Mouse (Mus musculus) adrenal gland, adult 8-10 months (tissue): ENCODE measurements around the gene Astn1. TPM values are rescaled to one million over a fixed set of nuclear protein-coding genes. Genes with fewer than 3 reads are reported as not detected.

Experiments
- DNase-seq: peaks from one replicate; pipeline ENCODE4 v3.0.0; 2022
- total RNA-seq, 4 experiments: library from RNA; stranded (reverse); gene quantifications; 2 replicates each; pipeline ENCODE4 v1.2.4; 2022

Astn1 gene
- 10 to 100 TPM; 13.2 to 21.4 (median 14.4) TPM for total RNA-seq

DNA sequence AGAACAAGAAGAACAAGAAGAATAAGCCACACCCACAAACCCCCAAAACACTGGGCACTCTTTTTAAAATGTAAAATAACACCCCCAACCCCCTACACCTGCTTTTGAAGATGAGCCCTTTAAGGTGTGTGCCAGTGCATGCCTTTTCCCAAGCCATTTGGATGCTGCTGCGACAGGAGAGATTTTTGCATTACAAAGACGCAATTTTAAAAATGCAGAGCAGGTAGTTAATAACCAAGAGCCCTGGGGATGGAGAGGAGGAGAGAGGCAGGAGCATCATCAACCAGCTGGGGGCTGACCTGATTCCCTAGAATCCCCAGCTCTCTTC, at the start of gene Astn1:
Gene Astn1 (plus strand): TSS at position 310 of the 328 bp plus-strand sequence.
- no peak for DNase-seq

DNA sequence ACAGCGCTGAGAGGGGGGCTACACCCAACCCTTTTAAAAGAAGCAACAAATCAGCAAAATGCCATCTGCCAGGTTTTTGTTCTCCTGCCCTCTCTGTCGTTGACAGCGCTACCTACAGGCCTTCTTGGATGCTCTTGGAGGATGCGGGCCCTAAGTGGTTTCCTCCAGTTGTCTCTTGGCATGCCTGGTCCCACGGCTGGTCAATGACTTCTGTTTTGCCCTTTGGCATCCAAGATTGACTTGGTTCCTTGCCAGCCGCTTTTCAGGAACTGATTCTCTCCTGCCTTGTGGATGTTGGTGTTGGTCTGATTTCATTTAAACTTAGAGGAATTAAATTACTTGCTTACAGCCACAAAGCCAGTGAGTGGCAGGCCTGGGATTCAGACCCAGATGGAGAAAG, 38.7 kb upstream of the Astn1 start:
- DNase-seq, result no peak

DNA sequence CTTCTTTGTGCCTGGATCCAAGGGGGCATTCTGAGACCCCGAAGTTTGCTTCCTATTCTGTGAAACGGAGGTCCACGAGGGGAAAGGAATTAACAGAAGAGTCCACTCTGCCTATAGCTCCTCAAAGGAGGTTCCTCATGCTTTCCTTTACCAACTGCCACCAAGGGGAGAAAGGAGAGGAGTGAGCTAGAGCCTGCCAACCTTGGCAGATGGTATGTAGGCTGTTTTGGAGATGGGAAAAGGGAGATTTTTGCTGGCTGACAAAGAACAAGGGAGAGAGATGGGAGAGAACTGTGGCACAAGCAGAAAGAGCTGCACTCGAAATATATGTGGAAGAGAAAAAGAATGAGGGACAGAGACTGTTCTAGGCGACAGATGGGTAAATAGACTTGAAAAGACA, 33.9 kb upstream of the Astn1 start:
- no peak for DNase-seq

DNA sequence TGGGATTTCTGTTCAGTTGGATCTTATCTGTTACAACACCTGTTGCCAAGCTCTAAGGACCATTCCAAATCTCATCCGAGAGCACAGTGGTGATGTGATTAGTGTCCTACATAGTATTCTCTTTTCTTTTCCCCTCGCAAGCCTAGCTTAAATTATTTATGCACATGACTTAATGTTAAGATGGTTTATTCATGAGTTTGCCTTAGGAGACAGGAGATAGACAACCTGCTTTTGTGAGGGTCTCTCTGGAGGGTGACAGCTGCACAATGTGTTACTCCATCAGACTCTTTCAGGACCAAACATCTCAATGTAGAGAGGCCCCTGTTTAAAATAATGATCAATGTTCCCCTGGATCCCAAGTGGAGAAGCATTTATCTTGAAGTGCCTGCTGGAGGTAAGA, 33.2 kb upstream of the Astn1 start:
- no peak for DNase-seq

DNA sequence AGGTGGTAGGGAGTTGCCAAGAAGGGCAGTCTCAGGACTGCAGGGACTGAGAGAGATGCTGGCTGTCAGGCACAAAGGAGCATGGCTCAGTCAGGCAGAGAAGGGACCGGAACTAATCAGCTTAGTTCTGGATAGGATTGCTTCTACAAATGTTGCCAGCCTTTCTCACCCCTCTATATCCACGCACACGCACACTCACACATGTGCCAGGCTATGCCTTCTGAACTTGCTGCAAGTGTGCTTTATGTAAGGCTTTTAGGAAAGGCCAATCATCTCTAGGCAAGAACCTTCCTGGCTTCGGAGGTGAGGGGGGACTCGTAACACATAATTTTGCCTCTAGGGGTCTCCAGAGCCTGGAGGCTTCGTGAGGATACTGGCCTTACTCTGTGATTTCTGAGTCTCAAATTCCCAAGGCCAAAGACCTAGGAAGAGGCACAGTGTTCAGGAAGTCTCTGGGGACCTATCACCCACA, 18.8 kb upstream of the Astn1 start:
- no peak for DNase-seq

DNA sequence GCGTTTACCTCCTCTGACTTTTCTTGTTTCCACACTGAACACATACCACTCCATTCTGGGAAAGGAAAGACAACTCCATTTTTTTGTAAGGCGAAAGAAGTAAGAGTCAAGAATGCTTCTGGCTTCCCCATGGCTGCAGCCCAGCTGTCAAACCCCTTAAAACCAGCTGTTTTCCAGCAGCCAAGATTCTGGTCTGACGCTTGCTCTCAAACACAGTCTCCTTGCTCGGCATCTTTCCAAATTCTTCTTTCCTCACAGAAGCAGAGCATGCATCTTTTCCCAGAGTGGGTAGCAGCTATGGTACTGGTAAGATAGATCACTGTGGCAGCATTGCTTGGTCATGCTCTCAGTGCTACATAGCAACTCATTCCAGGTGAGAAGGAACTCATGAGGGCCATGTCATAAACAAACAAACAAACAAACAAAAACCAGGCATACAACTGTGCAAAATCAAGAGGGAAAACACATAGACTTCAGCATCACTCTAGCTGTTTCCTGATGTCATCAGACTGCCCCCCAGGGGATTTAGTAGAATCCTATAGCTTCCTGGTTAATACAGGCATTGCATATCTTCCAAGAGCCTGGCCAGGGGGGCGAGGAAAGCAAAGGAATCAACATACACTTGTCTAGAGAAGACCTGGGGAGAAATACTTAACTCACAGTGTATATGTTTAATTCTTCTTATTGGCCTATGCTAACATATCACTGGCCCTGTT, 8.3 kb upstream of the Astn1 start:
- no peak for DNase-seq

DNA sequence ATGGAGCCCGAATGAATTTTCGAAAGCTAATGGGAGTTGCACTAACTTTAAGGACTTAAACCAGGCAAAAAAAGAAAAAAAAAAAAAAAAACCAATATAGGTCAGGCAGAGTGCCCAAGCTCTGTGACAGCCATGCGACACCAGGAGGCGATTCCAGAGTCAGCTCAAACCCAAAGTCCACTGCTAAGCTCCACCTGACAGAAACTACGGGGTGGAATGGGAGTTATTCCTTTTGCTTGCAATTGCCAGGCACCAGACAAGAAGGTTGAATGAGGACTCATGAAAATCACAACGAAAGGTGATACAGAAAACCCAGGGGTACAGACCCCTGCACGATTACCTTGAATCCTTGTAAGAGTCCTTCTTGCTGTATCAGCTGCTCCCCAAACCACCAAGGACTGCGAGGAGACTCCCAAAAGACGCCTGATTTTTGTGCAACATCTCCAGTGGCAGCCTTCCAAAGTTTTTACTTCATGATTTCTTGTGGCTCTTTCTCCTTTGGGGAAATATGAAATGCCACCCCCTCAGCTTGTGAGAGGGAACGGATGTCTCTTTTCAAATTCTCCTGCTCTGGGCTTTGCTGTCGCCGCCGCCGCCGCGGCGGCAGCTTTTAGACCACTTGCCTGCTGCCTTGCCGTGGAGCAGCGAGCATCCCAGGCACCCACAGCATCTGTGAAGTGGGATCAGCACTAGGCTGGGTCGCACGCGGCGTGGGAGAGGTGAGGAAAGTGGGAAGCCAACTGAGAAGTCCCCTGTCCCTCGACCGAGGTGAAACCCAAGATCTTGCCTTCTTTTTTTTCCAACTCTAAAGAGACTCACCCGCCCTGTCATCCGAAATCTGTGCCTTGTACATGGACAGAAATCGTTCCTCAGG, 6.7 kb upstream of the Astn1 start:
- no peak for DNase-seq

DNA sequence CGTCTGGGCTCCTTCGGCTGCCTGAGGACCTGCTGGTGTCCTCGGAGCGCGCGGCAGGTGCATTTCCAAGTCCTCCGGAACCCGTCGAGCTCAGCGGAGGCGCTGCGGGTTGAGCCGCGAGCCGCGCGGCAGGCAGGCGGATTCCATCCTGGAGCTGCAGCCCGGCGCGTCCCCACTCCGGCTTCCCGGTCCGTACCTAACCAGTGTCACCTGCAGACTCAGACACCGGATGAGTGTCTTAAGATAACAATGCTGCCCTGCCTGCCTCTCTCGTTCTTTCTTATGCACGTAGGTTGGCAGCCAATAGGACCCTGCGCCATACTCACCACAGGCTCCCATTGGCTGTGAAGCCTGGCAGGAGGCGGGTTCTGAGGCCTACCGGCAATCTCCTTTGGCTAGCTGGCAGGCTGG, 6.0 kb upstream of the Astn1 start, which contains the start of gene Brinp2:
Gene Brinp2 (minus strand): TSS at position 276 of the 411 bp plus-strand sequence.
- DNase-seq, result peak; percentile 69

DNA sequence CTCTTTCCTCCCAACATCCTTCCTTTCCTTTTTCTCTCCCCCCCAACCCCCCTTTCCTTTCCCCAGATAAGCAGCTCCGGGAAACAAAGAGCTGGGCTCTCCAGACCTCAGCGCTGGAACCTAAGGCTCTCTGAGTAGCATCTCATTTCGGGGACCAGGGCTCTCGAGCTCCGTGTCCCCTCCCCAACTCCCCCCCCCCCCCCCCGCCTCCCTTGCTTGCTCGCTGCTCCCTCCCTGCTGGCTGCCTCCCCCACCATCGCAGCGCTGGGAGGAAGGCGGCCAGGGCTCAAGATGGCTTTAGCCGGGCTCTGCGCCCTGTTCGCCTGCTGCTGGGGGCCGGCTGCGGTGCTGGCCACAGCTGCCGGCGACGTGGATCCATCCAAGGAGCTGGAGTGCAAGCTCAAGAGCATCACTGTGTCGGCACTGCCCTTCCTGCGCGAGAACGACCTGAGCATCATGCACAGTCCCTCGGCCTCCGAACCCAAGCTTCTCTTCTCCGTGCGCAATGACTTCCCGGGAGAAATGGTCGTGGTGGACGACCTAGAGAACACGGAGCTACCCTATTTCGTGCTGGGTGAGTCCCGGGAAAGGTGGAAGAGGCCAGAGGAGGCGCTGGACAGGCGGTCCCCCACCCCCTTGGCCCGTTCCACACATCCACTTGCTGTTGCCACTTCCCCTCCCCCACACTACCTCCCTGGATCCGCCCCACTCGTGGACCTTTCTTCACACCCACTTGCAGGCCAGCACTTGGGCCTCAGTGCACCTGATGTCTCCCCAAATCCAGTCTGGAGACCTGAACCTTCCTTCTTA, 424 bp downstream of the Astn1 start:
- no peak for DNase-seq

DNA sequence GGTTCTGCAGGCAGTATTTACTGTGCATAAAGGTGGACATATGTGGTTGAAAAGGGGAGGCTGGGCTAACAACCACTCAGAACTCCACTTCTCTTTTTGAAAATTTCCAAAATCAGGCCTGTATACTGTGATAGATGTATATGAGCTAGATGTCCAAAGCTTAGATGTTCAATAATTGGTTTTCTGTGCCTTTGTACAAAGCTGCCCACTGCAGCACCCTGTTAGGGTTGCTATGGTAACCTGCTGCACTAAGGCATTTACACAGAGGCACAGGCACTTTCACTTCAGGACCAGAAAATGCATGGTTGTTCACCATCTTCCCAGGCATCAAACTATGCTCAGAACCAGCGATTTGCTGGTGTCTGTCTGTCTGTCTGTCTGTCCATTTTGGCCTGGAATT, 2.4 kb downstream of the Astn1 start:
- DNase-seq, result no peak

DNA sequence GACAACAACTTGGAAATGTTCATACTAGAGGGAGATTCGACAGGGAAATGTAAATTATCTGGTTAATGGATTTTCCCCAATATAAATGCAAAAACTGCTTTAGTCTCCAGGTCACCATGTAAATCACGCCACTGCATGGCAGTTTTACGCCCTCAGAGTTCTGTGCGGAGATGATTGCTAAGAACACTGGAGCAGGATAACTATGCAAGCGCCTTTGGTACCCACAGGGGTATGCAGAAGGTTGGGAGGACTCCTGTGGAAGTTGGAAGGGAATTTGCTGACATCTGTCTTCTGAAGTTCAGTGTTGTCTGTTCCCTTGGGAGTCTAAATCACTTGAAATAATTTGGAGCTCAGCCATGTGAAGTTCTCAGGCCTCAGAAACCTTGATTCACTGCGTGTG, 20.2 kb downstream of the Astn1 start:
- DNase-seq, result no peak

DNA sequence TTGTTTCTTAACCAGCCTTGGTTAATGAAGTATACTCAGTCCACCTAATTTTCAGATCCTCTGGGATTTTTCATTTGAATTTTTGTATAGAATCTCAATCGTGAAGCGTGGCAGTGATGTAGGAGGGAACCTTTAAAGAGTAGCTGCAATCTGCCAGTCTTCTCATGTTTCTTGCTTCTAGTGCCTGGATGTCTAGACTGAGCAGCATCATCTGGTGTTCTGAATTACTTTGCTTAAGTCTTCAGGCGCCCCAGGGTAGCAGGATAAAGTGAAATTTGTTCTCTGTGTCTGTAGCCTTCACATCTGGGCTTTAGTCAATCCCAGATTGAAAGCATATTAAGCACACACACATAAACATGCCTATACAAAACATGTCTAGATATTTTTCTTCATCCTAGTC, 21.1 kb downstream of the Astn1 start:
- no peak for DNase-seq

DNA sequence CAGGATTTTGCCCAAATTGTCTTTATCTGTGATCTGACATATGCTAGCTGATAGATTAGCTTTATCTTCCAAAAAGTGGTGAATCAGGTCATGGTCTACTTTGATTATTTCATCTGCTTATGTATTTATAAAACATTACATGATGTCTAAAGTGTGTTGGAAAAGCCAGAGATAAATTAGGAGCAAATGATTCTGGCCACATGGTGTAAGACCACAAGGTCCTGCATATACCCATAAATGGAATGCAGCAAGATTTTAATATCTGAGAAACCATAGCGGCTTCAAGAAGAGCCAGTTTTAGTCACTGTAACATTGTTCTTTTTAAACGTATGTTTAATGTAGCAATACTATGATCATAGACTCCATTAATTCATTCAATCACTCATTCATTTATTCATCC, 23.2 kb downstream of the Astn1 start:
- no peak for DNase-seq

DNA sequence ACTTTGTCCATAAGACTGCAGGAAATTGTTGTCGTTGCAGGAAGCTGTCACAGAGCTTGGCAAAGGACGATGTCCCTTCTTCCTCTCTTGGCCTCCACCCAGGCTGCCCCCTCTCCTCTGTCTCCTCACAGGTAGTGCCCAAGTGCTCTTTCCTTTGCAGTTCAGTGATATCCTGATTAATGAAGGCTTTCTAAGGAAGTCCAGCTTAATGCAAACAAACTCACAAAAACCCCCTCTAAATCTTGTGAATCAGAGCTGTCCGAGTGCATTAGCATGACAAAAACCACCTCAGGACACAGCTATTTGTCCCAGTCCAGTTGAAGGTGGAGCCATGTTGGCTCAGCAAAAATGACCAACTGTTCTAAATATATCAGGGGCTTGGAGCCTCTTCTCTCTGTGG, 24.7 kb downstream of the Astn1 start:
- DNase-seq, result no peak

DNA sequence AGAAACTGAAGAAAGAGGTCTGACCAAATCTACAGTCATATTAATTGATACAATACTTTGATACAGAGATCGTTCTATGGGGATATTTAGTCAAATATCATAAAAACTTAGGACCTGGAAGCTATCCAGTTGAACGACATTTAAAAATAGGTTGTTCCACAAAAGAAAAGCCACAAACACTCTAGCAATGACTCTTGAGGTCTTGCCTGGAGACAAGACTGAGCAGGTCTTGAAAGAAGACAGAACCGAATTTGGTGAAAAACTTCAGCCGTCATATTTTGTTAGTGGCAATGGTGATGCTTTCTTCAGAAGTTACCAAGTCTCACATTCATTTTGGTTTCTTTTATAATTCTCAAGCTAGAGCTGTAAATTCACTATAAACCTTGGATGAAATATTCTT, 26.9 kb downstream of the Astn1 start:
- DNase-seq, result no peak

DNA sequence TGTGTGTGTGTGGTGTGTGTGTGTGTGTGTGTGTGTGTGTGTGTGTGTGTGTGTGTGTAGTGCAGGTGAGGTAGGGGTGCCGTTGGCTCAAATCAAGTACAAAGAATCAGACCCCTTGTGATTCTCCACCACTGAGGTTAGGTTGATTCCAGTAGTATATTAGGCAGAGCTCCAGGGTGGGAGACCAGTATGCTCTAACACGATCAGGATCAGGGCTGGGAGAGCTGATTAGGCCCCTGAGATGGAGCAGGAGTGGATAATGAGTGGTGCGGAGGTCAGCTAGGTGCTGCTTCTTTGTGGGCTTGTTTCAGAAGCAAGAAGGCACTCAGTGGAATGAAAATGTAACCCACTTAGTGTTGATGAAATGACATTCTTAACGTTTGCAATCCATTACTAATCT, 28.6 kb downstream of the Astn1 start:
- no peak for DNase-seq

DNA sequence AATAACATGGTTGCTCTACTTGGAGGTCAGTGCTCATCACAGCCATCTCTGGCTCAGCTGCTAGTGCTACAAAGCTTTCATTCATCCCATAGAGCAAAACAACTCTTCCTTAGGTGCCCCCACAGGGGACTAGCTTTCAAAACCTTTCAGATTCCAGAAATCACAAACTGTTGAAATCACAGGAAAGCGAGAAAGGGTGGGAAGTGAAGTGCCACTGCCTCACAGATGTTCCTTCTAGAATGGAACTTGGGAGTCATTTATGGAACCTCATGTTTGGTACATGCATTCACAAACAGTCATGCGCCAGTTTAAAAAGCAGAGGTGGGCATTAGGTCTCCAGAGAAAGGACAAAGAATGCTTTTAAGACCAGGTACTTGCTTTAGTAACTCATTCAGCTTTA, 35.0 kb downstream of the Astn1 start:
- no peak for DNase-seq

DNA sequence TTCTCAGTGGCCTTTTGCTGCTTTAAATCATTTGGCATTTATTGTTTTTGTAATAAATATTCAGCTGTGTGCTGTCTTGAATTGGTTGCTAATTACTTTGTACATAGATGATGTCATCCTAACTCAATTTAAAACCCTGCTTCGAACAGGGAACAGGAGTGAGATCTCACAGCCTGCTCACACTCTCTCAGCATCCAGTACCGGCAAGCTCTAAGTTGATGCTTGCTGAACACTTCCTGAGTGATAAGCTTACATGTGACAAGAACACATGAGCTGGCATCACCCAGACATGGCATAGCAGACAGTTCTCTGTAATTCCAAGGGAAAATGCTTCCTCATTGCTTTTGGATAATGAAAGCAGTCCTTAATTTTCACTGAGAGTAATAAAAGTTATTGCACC, 38.8 kb downstream of the Astn1 start:
- no peak for DNase-seq

DNA sequence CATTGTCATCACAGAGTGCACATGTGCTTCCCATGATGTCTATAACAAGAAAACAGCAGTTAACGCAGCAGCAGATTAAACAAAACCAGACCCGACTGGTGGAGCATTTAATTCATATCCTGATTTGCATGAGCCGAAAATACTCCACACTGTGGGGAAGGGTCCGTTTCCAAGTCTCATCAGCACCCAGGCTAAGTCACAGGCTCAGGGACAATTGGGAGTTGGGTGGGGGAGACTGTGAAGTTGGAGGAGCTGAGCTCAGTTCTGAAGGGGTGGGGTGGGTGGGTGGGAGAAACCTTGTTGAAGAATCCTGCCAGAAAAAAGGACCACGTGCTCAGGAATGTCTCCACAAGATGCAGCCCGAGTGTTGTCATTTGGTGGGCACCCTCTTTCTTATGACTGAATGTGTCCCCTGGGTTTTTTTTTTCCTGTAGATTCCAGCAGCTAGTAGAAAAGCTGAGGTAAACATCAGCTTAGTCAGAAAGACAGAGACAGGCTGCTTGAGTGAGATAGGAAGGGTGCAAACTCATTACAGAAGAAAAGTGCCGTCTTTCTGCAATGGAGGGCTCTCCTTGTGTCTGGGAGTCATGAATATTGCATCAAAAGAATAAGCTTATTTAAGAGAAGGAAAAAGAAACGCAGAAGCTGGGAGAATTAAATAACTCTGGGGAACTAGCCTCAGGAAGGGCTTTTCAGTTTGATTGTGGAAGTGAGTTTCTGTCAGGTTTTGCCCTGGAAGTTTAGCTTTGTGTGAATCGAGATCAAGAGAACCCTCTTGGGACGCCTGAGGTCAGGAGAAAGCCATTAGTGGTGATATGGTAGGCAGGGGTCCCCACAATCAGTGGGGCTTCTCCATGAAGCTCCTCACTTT, 44.1 kb downstream of the Astn1 start:
- no peak for DNase-seq

DNA sequence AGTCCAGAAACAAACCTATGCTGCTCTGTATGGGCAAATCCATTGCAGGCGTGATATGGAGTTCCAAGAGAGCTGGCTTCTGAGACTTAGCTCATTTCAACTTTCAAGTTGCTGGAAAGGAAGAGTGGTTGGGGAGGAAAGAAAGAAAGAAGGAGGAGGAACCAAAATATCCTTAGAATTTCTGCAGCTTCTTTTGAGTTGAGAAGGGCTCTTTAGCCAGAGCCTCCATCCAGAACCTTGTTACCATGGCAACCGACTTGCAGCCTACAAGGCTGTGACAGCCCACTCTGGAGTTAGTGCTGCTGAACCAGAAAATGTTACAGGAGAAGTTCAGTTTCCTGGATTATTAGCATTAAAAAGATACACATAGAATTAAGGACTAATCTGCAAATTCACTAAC, 46.1 kb downstream of the Astn1 start:
- DNase-seq, result no peak

DNA sequence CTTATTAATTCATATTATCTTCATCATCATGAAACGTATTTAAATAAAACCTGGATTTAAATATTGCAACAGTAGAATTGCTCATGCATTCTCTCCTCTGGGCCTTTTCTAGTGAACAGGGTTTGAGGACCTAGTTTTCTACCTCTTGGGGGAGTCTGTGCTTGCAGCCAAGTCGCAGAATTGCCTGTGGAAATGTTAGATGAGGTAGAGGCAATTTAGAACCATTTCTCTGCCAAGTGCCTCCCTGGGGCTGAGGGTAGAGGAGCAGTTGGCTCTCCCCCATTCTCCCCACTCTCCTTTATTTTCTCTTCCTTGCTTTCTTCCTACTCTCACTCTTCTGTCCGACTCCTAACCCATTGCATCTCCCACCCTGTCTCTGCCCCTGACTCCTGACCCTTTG, 49.1 kb downstream of the Astn1 start:
- DNase-seq, result no peak

DNA sequence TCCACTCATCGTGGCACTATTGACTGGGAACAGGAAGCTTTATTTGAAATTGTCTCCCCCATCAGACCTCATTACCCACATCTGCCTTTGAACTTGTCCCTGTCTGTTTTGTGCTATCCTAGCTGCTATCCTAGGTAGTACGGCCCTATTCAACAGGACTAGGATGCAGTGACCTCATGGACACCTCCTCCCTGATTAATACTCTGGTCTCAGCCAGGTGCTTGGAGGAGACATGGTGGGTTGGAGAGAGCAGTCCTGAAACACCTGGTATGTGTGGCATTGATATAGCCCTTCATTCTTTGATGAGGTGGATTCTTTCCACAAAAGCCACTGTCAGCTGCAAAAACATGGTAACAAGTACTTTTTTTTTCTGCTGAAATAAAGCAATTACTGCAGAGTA, 52.1 kb downstream of the Astn1 start:
- no peak for DNase-seq
